Mouse (Mus musculus): ENCODE results near the gene Tspear.
"Not testable (repeated sequence)": the region's sequence is repeated elsewhere in the genome, so short reads cannot be mapped to it uniquely, and the experiment has no call there.

Tspear gene

DNA sequence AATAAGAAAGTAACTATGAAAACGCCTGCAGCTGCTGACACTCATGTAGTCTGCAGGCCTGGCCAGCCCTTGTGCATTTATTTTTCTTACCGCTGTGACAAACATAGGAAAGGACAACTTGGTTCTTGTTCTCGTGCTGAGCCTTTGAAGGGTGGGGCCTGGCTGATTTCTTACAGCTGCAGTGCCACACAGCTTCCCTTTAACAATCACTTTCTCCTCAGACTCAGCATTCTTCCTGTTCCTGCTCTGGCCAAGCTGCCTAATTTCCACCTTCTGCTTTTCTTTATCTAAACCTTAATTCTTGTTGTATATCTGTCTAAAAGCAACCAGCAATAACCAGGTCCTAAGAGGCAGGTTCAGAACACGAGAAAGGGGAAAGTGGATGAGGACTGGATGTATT is 27.4 kb downstream of the Tspear start:
- DNase-seq, result no peak

DNA sequence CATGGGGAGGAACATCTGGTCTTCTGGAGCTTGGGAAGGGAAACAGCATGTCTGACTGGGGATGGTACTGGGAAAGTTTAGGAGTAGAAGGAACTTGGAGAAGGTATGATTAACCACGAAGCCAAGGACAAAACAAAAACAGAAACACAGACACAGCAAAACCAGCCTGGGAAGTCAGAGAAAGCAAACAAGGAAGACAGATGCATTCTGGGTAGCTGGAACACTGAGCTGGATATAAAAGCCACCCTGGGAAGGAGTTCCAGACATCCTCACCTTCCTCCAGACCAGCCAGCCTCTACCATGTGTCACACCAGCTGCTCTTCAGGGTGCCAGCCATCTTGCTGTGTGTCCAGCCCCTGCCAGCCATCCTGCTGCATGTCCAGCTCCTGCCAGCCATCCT is 29.1 kb downstream of the Tspear start, which contains the start of gene Gm10142:
Gm10142 (plus strand) TSS at position 301 of the 400 bp plus-strand sequence.
- no peak for DNase-seq

DNA sequence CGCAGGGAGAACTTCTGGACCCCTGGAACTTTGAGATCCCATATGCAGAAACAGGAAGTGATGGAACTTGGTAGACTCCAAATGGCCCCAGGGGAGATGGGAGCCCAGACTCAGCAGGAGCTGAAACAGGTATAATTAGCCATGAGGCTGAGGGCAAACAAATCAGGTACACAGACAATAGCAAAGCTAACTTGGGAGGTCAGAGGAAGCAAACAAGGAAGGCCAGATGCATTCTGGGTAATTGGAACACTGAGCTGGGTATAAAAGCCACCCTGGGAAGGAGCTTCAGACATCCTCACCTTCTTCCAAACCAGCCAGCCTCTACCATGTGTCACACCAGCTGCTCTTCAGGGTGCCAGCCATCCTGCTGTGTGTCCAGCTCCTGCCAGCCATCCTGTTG is 33.9 kb downstream of the Tspear start, which contains the start of gene Krtap12-1:
Krtap12-1 (plus strand) TSS at position 301 of the 400 bp plus-strand sequence.
- DNase-seq, result not testable (repeated sequence)

DNA sequence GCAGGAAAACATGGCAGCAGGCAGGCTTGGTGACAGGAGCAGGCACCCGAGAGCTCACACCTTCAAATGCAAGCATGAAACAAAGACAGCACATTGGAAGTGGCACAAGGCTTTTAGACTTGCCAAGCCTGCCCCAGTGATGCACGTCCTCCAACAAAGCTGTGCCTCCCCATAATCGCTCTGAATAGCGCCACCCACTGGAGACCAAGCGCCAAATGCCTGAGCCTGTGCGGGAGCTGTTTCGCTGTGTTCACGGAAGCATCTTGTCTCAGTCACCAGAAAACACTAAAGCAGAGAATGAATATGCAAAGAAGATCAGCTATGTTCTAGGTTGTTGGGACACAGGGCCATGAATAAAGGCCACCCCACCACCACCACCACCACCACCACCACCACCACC is 38.5 kb downstream of the Tspear start:
- DNase-seq, result no peak

DNA sequence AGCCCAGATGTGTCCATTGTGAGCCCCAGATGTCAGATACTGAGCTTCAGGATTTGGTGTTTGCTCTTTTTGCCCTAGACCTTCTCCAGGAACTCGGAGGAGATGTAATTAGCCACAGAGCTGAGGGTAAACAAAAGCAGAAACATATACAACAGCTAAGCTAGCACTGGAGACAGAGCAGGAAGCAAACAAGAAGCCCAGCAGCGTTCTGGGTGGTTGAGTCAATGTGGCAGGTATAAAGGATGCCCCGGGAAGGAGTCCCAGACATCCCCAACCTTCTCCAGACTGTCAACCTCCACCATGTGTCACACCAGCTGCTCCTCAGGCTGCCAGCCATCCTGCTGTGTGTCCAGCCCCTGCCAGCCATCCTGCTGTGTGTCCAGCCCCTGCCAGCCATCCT is 39.8 kb downstream of the Tspear start, which contains the start of gene Gm10100:
Gm10100 (plus strand) TSS at position 301 of the 400 bp plus-strand sequence.
- no peak for DNase-seq

DNA sequence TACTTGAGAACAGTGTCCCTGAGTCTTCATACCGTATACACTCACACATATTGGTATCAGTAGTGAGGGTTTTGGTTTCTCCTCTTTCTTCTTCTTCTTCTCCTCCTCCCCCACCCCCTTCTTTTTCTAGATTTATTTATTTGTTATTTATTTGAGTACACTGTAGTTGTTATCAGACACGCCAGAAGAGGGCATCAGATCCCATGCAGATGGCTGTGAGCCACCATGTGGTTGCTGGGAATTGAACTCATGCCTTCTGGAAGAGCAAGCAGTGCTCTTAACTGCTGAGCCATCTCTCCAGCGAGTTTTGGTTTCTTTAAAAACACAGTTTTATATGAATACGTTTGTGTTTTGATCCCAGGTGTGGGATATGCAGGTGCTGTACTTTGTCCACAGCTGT is 41.9 kb downstream of the Tspear start:
- no peak for DNase-seq

DNA sequence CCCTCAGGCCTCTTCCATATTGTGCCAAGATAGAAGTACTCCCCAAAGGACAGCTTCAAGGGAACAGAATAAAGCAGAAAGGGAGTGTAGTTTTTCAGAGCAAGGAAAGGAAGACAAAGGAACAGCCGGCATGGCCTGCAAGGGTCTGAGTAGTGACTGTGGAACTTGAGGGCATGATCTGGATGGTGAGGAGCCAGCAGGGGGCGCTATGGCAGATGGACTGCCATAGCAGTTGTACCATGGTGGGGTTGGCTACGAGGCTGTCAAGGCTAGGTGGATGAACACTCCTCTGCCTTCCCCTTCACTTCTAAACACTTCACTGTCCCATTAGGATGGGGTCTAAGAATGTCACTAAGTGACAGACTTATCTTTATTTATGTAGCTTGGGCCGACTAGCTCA is 42.9 kb downstream of the Tspear start:
- DNase-seq, result peak in 1 of 2 experiments; percentile 16

DNA sequence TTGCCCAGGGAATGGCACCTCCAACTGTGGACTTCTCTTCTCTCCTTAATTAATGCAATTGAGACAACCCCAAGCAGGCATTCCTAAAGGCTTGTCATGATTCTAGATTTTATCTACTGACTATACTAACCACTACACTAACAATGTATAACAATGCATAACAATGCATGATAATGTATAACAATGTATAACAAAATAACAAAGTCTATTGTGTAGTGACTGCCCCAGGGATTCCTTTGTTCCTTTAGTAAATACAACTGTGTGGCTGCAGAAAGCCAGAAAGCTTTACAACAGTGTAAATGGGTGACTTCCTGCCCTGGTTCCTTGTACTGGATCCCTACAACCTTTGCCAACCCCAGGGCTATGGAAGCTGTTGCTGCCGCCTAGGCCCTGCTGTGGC is 49.6 kb downstream of the Tspear start:
- DNase-seq, result no peak

DNA sequence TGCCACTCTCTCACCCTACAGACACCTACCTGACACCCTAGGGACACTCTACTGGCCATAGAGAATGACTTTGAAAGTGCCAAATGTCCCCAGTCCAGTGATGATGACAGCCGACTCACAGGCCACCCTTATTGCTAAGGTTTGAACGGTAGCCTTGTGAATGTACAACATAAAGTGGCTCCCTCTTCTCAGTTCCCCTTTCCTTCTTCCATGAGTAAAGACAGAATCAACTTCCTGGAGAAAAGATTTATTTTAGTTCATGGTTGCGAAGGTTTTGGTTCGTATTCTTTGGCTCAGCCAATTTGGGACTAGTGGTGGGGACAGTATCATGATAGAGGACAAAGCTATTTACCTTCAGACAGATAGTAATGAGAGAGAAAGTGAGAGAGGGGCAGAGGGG is 52.6 kb downstream of the Tspear start:
- DNase-seq, result no peak

DNA sequence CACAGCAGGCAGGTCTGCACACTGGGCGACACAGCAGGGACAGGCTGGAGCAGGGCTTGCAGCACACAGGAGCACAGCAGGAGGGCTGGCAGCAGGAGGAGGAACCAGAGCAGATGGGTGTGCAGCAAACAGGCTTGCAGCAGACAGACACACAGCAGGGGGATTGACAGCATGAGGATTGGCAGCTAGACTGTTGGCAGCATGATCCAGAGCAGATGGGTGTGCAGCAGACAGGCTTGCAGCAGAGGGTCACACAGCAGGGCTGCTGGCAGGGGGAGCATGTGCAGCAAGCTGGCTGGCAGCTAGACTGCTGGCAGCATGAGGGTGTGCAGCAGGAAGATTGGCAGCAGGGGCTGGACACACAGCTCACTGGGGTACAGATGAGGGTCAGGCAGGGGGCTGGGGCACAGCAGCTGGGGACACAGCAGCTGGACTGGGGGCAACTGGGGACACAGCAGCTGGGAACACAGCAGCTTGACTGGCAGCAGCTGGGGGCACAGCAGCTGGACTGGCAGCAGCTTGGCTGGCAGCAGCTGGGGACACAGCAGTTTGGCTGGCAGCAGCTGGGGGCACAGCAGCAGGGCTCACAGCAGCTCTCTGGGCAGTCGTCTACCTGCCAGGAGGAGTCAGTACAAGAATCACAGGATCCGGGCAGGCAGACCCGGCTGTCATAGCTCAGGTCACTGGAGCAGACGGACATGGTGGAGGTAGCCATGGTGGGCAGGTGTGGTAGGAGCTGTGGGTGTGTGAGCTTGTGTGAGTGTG is 55.7 kb downstream of the Tspear start, which contains the start of gene Gm18596:
Gm18596 (minus strand) TSS at position 715 of the 765 bp plus-strand sequence.
- not testable (repeated sequence) for DNase-seq

DNA sequence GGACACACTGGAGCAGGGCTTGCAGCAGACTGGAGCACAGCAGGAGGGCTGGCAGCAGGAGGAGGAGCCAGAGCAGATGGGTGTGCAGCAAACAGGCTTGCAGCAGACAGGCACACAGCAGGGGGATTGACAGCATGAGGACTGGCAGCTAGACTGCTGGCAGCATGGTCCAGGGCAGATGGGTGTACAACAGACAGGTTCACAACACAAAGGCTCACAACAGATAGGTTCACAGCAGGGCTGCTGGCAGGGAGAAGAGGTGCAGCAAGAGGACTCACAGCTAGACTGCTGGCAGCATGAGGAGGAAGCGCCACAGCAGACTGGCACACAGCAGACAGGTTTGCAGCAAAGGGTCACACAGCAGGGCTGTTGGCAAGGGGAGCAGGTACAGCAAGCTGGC is 64.3 kb downstream of the Tspear start:
- not testable (repeated sequence) for DNase-seq

DNA sequence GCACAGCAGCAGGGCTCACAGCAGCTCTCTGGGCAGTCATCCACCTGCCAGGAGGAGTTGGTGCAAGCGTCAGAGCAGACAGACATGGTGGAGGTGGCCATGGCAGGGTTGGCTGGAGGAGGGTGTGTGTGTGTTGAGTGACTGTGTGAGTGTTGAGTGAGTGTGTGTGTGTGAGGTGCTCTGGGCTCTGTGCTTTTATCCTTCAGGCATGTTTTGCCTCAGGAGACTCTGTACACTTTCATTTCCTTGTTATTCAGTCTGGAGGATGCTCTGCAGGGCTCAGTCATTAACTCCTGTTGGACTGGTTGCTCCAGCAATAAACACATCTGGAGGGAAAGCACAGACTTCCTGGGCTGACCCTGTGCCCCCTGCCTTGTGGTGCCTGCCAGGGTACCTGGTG is 64.9 kb downstream of the Tspear start, which contains the start of gene Gm9736:
Gm9736 (minus strand) TSS at position 101 of the 400 bp plus-strand sequence.
- DNase-seq, result not testable (repeated sequence)

DNA sequence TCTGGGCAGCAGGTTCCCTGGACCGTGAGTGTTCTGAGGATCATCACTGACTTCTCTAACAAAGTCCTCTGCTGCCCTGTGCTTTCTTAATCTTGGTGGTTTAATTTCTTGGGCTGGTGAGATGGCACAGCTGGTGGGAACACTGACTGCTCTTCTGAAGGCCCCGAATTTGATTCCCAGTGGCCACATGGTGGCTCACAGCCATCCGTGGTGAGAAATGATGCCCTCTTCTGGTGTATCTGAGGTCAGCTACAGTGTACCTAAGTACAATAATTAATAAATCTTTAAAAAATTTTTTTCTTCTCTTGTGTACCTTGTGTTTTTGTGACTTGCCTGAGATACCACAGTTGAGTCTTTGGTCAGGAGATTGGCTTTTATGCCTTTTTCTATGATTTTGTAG is 65.9 kb downstream of the Tspear start:
- not testable (repeated sequence) for DNase-seq

DNA sequence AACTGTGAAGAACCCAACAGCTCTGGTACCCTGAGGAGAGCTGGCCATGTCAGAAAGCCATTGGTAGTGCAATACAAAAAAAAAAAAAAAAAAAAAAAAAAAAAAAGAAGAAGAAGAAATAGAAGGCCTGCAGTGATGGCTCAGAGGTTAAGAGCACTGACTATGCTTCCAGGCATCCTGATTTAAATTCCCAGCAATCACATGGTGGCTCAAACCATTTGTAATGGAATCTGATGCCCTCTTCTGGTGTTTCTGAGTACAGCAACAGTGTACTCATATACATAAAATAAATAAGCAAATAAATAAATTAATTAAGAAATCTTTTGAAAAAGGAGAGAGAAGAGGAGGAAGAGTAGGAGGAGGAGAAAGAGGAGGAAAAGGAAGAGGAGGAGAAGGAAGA is 67.1 kb downstream of the Tspear start:
- DNase-seq, result no peak

DNA sequence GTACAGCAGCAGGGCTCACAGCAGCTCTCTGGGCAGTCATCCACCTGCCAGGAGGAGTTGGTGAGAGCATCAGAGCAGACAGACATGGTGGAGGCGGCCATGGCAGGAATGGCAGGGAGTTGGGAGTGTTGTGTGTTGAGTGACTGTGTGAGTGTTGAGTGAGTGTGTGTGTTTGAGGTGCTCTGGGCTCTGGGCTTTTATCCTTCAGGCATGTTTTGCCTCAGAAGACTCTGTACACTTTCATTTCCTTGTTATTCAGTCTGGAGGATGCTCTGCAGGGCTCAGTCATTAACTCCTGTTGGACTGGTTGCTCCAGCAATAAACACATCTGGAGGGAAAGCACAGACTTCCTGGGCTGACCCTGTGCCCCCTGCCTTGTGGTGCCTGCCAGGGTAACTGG is 73.2 kb downstream of the Tspear start, which contains the start of gene Gm3233:
Gm3233 (minus strand) TSS at position 101 of the 400 bp plus-strand sequence.
- not testable (repeated sequence) for DNase-seq

DNA sequence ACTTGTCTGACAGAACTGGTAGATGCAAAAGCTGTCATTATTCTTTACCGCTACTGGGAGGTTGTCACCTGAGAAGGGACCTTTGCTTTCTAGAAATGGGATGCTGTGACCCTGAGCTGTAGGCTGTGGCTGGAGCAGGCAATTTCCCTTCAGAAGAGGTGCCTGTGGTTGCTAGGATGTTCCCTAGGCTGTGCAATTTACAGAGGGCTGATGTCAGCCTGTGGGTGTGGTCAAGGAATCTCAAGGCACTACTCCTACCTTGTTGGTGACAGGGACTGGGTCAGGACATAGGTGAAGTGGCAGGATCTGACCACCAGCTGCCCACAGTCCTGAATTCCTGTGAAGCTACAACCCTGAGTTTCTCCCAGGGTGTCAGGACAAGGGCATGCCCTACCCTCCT is 83.4 kb downstream of the Tspear start:
- DNase-seq, result no peak

DNA sequence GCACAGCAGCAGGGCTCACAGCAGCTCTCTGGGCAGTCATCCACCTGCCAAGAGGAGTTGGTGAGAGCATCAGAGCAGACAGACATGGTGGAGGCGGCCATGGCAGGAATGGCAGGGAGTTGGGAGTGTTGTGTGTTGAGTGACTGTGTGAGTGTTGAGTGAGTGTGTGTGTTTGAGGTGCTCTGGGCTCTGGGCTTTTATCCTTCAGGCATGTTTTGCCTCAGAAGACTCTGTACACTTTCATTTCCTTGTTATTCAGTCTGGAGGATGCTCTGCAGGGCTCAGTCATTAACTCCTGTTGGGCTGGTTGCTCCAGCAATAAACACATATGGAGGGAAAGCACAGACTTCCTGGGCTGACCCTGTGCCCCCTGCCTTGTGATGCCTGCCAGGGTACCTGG is 84.9 kb downstream of the Tspear start, which contains the start of gene Gm3238:
Gm3238 (minus strand) TSS at position 101 of the 400 bp plus-strand sequence.
- not testable (repeated sequence) for DNase-seq

DNA sequence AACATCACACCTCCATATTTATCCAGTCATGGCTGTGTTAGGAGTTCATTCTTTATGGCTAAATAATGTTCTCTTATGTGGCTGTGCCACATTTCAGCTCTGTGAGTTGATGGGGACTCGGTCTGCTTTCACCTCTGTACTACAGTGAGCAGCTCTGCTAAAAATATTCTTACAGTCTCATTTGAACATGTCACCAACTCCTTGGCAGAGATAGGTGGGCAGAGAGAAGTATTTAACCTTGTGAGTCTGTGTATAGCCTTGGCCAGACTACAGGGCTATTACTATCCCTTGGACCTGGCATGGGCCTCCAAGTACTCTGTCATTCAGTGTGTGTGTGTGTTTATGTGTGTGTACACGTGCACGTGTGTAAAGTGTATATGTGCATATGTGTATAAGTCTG is 85.8 kb downstream of the Tspear start:
- DNase-seq, result not testable (repeated sequence)

DNA sequence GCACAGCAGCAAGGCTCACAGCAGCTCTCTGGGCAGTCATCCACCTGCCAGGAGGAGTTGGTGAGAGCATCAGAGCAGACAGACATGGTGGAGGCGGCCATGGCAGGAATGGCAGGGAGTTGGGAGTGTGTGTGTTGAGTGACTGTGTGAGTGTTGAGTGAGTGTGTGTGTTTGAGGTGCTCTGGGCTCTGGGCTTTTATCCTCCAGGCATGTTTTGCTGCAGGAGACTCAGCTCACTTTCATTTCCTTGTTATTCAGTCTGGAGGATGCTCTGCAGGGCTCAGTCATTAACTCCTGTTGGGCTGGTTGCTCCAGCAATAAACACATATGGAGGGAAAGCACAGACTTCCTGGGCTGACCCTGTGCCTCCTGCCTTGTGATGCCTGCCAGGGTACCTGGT is 90.5 kb downstream of the Tspear start, which contains the start of gene Gm7138:
Gm7138 (minus strand) TSS at position 101 of the 400 bp plus-strand sequence.
- not testable (repeated sequence) for DNase-seq

DNA sequence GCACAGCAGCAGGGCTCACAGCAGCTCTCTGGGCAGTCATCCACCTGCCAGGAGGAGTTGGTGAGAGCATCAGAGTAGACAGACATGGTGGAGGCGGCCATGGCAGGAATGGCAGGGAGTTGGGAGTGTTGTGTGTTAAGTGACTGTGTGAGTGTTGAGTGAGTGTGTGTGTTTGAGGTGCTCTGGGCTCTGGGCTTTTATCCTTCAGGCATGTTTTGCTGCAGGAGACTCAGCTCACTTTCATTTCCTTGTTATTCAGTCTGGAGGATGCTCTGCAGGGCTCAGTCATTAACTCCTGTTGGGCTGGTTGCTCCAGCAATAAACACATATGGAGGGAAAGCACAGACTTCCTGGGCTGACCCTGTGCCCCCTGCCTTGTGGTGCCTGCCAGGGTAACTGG is 96.1 kb downstream of the Tspear start, which contains the start of gene Gm3250:
Gm3250 (minus strand) TSS at position 101 of the 400 bp plus-strand sequence.
- not testable (repeated sequence) for DNase-seq

DNA sequence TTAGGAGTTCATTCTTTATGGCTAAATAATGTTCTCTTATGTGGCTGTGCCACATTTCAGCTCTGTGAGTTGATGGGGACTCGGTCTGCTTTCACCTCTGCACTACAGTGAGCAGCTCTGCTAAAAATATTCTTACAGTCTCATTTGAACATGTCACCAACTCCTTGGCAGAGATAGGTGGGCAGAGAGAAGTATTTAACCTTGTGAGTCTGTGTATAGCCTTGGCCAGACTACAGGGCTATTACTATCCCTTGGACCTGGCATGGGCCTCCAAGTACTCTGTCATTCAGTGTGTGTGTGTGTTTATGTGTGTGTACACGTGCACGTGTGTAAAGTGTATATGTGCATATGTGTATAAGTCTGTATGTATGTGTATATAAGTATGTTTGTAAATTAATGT is 97.0 kb downstream of the Tspear start:
- DNase-seq, result not testable (repeated sequence)

DNA sequence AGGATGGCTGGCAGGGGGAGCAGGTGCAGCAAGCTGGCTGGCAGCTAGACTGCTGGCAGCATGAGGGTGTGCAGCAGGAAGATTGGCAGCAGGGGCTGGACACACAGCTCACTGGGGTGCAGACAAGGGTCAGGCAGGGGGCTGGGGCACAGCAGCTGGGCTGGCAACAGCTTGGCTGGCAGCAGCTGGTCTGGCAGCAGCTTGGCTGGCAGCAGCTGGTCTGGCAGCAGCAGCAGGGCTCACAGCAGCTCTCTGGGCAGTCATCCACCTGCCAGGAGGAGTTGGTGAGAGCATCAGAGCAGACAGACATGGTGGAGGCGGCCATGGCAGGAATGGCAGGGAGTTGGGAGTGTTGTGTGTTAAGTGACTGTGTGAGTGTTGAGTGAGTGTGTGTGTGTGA is 101.5 kb downstream of the Tspear start, which contains the start of gene Gm7137:
Gm7137 (minus strand) TSS at position 325 of the 400 bp plus-strand sequence.
- DNase-seq, result not testable (repeated sequence)

DNA sequence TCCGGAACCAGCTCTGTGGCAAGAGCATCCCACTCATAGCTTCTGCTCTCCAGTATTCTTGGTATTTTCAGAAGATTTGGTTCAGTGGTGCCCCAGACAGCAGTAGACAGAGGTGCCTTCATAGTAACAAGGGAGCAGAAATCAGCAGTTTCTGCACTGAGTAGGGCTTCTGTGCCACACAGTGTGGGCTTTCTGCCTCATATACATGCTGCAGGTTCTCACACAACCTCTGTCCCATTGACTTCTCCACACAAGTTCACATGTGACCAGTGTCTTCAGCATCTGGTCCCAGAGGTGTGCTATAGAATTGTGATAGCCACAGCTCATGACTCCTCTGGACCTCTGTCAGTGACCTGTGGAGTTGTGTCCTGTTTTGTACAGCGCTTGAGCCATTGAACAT is 102.3 kb downstream of the Tspear start:
- no peak for DNase-seq

DNA sequence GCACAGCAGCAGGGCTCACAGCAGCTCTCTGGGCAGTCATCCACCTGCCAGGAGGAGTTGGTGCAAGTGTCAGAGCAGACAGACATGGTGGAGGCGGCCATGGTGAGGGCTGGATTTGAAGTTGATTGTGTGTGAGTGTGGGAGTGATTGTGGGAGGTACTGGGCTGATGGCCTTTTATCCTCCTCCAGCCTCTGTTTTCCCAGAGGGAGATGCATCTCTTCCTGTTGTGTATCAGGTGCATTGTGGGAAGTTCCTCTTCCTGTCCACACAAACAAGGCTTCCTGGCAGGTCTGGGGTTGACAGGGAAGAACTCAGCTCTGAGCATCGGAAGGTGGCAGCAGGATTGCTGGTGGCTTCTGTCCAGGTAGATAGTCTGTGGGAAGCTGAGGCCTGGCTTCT is 108.6 kb downstream of the Tspear start, which contains the start of gene Gm9639:
Gm9639 (minus strand) TSS at position 101 of the 400 bp plus-strand sequence.
- DNase-seq, result no peak
